Mouse (Mus musculus) hematopoietic stem cell, adult 5-6 weeks (primary cell): ENCODE results near the gene Wdr73. TPM values are rescaled to one million over a fixed set of nuclear protein-coding genes. Genes with fewer than 3 reads are reported as not detected.
"Not testable (repeated sequence)": the region's sequence is repeated elsewhere in the genome, so short reads cannot be mapped to it uniquely, and the experiment has no call there.

ENCODE experiments used
- ATAC-seq, 2 experiments: fragments of 125-278 bp in 1 of 2; replicated peaks in 1 of 2; 2 replicates each; pipeline ENCODE4 v1.8.0; 2016 to 2017; ENCODE audit warnings: inconsistent platforms in 2 of 2, mild to moderate bottlenecking in 2 of 2, moderate number of reproducible peaks in 2 of 2, low read depth in 1 of 2, moderate TSS enrichment in 1 of 2; ENCODE audit not compliant: low FRiP score in 2 of 2, poor library complexity in 2 of 2, severe bottlenecking in 2 of 2, insufficient read depth in 1 of 2, low TSS enrichment in 1 of 2
- total RNA-seq: library from RNA; stranded (forward); fragments of 172-1452, 232-1000 nt; gene quantifications from 2 replicates; pipeline ENCODE4 v1.2.3, GENCODE M21; 2017

Wdr73 gene
- 20.4 and 35.8 TPM in 2 replicates for total RNA-seq

DNA sequence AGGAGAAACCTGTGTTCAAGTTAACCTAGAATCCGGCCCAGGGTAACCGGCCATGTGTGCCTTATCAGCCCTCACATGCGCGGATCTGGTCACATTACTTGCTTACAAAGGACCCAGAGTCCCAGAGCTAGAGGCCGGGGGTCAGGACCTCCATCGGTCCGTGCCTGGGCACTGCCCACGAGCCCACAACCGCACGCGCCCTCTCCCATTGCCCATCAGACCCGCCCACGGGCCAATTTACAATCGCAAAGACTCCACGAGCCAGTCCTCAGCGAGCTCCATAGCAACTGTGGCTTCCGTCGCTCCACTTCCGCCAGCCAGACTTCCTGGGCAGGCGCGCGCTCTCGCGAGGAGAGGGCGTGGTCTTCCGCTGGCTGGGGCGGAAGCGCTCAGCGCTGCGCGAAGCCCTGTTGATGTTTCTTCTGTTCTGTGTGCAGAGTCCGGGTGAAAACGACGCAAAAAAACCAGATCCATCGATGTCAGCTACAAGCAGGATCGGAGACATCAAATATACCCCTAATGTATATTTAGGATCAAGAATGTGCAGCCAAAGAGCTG, at the start of gene Wdr73:
Gene Wdr73, minus strand, starts transcription at position 326 of the 558 bp plus-strand sequence.
- ATAC-seq = peak; percentile 95 to 96

DNA sequence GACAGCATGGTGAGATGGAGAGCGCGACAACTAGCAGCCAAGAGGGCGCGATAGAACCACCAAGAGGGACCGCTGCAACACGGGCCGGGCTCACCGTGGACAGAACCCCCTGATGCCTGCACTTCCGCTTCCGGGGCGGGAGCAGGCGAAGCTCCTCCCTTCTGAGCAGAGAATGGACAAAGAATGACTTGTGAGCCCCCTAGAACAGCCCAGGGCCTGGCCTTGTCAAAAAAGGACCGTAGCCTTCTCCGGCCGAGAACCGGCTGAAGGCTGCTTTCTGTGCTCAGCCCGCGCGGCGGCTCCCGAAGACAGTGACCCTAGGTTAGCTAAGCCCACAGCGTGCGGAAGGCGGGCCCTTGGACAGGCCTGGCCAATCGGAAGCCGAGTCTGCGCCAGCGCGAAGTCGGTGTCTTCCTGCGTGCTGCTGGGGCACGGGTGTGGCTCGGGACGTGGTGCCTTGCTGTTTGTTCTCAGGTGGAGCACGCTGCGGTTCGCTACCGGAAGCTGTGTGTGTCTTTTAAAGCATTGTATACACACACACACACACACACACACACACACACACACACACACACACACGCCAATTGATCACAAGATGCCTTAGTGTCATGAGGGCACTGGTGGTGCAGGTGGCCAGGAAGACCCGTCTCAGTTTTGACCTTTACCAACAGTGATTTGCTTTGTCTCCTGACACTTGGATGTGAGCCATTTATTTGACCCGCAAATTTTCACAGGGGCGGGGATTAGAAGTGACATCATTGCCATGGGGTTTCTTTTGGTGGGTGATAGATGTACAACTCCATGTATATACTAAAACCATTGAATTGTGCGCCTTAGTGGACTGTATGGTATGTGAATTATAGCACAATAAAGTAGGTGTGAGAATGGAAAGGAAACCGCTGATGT, 46.6 kb upstream of the Wdr73 start, which contains the start of gene Sec11a:
Gene Sec11a, minus strand, starts transcription at position 336 of the 906 bp plus-strand sequence.
- ATAC-seq = peak; percentile 98

- no peak for ATAC-seq
These were observed 38.7 kb upstream of the Wdr73 start for GRCm38 (mm10) chr7:80939808-80940207.

DNA sequence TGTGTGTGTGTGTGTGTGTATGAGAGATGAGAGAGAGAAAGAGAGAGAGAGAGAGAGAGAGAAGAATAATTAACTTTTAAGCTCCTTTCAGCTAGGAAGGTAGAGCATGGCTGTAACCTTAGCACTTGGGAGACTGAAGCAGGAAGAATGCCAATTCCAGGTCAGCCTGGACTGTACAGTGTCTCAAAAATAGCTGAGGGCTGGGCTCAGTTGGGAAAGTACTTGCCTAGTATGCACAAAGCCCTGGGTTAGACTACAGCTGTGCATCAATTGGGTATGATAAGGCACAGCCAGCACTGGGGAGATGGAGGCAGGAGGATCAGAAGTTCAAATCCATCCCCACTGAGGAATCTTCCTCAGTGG, 36.2 kb upstream of the Wdr73 start:
- ATAC-seq = not testable (repeated sequence)

- ATAC-seq = 0 out of 4 replicates have a peak, but pooled peaks of 1 of the 2 experiments have one; percentile 10
These were observed 35.7 kb upstream of the Wdr73 start for GRCm38 (mm10) chr7:80936617-80937303.

DNA sequence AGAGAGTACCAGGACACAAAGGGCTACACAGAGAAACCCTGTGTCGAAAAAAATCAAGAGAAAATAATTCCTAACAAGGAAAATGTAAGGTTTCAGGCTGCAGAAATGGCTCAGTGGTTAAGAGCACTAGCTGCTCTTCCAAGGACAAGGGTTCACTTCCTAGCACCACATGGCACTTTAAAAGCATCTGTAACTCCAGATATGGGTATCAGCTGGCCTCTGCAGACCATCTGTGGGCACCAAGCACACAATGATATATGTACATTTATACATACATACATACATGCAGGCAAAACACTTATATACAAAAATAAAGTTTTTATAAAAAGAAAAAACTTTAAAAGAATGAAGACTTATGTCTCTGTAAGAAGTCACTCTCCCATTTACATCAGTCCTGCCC, 34.8 kb upstream of the Wdr73 start:
- ATAC-seq = no peak

DNA sequence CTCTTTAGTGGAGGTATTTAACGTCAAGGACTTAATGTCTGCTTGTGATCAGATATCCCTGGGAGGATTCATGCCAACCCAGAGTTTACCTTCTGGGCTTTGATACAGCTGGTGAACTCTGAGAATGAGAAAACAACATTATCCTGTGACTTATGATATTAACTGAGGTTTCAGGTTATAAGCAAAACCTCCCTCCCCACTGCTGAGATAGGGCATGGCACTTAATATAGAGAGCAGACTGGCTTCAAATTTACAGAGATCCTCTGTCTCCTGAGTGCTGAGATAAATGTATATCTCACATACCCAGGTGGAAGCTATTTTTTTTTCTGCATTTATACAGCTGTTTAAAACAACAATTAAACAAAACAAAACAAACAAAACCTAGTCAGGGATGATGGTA, 31.7 kb upstream of the Wdr73 start:
- ATAC-seq = no peak

- no peak for ATAC-seq
These were observed 30.6 kb upstream of the Wdr73 start for GRCm38 (mm10) chr7:80931618-80932207.

GRCm38 (mm10) chr7:80923165-80923564, 22.1 kb upstream of the Wdr73 start:
- ATAC-seq = no peak

DNA sequence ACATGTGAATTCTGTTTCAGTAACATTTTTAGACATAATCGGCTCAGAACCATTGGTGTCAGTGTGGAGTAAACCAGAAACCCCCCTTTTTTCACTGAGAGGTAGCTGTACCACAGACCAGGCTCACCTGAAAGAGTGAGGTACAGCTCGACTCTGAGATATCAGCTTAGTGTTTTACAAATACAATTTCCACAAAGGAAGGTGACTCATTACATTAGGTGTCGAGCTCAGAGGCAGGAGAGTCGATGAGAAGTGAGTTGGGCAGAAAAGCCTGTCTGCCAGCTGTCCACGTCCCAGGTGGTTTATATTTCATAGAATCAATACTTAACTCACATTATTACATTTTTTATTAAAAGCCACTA, 18.6 kb upstream of the Wdr73 start:
- no peak for ATAC-seq

DNA sequence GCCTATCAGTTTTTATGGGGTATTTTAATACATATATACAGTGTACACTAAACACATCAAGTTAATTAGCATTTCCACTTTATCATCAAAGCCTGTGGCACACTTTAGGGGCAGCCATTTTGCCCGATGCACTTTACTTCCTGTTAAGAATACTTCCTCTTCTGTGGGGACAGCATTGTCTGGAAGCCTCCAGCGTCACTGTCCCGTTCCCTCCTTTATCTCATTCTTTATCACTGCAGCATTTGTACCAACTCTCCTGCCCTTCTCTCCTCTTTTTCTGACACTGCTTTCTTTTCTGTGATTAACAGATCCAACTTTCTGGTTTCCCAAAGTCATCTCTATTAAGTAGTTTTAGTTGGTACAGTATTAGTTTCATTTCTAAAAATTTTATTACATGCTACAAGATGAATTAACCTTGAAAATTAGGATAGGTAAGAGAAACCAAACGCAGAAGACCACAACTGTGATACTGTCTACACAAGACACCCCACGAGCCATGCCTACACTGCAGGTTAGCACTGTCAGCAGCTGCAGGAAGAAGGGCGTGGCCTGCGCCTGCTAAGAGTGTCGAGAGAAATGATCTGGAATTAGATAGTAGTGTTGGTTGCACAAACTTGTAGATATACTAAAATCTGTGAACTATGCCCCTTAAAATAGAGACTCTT, 18.0 kb upstream of the Wdr73 start:
- peak; percentile 56 to 64 for ATAC-seq

GRCm38 (mm10) chr7:80917916-80918465, 16.9 kb upstream of the Wdr73 start:
- no peak for ATAC-seq

DNA sequence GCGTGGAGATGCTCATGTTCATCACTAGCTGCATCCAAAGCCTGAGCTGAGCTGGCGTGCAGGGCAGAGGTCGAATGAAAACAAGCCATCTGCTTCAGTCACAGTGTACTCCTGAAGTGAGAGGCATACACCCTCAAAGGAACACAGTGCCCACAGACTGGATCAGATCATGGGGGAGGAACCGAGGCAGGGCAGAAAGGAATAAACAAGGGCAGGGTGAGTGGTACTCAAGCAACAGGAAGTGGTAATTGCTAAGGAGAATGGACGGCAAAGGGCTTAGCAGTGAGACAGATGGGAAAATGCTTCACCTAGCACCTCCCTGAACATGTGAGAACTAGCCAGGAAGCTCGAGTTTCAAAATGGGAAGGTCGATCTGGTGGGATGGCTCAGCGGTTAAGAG, 11.4 kb upstream of the Wdr73 start:
- no peak for ATAC-seq

GRCm38 (mm10) chr7:80911053-80911452, 10.0 kb upstream of the Wdr73 start:
- ATAC-seq = no peak

GRCm38 (mm10) chr7:80904921-80905515, 3.9 kb upstream of the Wdr73 start, which contains the start of gene Nmb:
Nmb (minus strand) TSS chr7:80905076.
- ATAC-seq = peak; percentile 23 to 46; a peak in 1 of 4 replicates

GRCm38 (mm10) chr7:80903625-80904422, 2.8 kb upstream of the Wdr73 start:
- ATAC-seq = no peak
